Mouse (Mus musculus) embryonic facial prominence, embryonic 13.5 days (tissue): ENCODE results near the gene Yy1. TPM values are rescaled to one million over a fixed set of nuclear protein-coding genes. Genes with fewer than 3 reads are reported as not detected.
A peak's percentile ranks its signal among the peaks of the same experiment; 100 is the strongest.

Source experiments
- ATAC-seq: fragments of 200-750 bp; cut with Nextera tagmentation; 2 replicates; pipeline ENCODE4 v1.8.0; 2017; ENCODE audit warnings: low read depth; ENCODE audit not compliant: insufficient number of reproducible peaks, insufficient read depth, low FRiP score, low TSS enrichment
- H3K27ac ChIP-seq: fragments of 300-500 bp; sonication (generic); 2 replicates; pipeline ENCODE4 v1.5.1; 2015; ENCODE audit warnings: moderate library complexity, mild to moderate bottlenecking, inconsistent platforms
- H3K27me3 ChIP-seq: fragments of 300-500 bp; sonication (generic); 2 replicates; pipeline ENCODE4 v1.6.1; 2015; ENCODE audit warnings: mild to moderate bottlenecking, inconsistent platforms
- H3K36me3 ChIP-seq: fragments of 300-500 bp; sonication (generic); 2 replicates; pipeline ENCODE4 v1.6.1; 2015; ENCODE audit warnings: mild to moderate bottlenecking, inconsistent platforms
- H3K4me1 ChIP-seq: fragments of 300-500 bp; sonication (generic); 2 replicates; pipeline ENCODE4 v1.6.1; 2015; ENCODE audit warnings: inconsistent platforms
- H3K4me2 ChIP-seq: fragments of 300-500 bp; sonication (generic); 2 replicates; pipeline ENCODE4 v1.6.1; 2015; ENCODE audit warnings: moderate library complexity, mild to moderate bottlenecking, inconsistent platforms
- H3K4me3 ChIP-seq: fragments of 300-500 bp; sonication (generic); 2 replicates; pipeline ENCODE4 v1.5.1; 2015; ENCODE audit warnings: mild to moderate bottlenecking, inconsistent platforms
- H3K9ac ChIP-seq: fragments of 300-500 bp; sonication (generic); 2 replicates; pipeline ENCODE4 v1.6.1; 2015; ENCODE audit warnings: mild to moderate bottlenecking, inconsistent platforms
- H3K9me3 ChIP-seq: fragments of 300-500 bp; sonication (generic); 2 replicates; pipeline ENCODE4 v1.6.1; 2016; ENCODE audit warnings: inconsistent platforms
- WGBS: fragments of 180-500 bp; shearing (Covaris S2); methylation state at CpG from one replicate; pipeline ENCODE4 v1.1.7; 2015; ENCODE audit warnings: mixed read lengths; 5-methylcytosine and 5-hydroxymethylcytosine counted together
- polyA plus RNA-seq: library from polyadenylated mRNA; unstranded; fragments of >200 nt; fragmentation: Nextera tagmentation; extraction: Ambion mirVana; gene quantifications from 2 replicates; pipeline ENCODE4 v1.2.1, GENCODE M21; 2015

The Yy1 gene
- polyA plus RNA-seq: 18.6 and 21.3 TPM in 2 replicates

GRCm38 (mm10) chr12:108792546-108793452 lies at the start of gene Yy1:
Yy1 (plus strand) TSS chr12:108792973.
- H3K9me3 ChIP-seq: no peaks in the 10 kb centered on the region
- H3K36me3 ChIP-seq: 0 out of 2 replicates have a peak, but pooled peaks cover 3% of the 10 kb centered on the region
- peak within 1 kb of the TSS; percentile 99 for H3K4me3 ChIP-seq
- peak within 1 kb of the TSS; percentile 99 for H3K27ac ChIP-seq
- H3K9ac ChIP-seq: peak within 1 kb of the TSS; percentile 89
- H3K4me1 ChIP-seq: peaks cover 32% of the 10 kb centered on the region
- H3K27me3 ChIP-seq: no peaks in the 10 kb centered on the region
- ATAC-seq: peak; percentile 93
- H3K4me2 ChIP-seq: peak within 1 kb of the TSS; percentile 76
- WGBS: under 1% methylated on average over 93 of the region's 127 CpGs

GRCm38 (mm10) chr12:108745990-108746389 lies 46.8 kb upstream of the Yy1 start:
- ATAC-seq: no peak
- no peak overlapping the region for H3K4me2 ChIP-seq
- H3K27ac ChIP-seq: no peak overlapping the region
- no peaks in the 10 kb centered on the region for H3K4me1 ChIP-seq
- H3K9ac ChIP-seq: no peak overlapping the region
- H3K36me3 ChIP-seq: no peaks in the 10 kb centered on the region
- H3K27me3 ChIP-seq: no peaks in the 10 kb centered on the region
- 0 out of 2 replicates have a peak, but pooled peaks cover 4% of the 10 kb centered on the region for H3K9me3 ChIP-seq
- no peak overlapping the region for H3K4me3 ChIP-seq

GRCm38 (mm10) chr12:108749019-108749418 lies 43.8 kb upstream of the Yy1 start:
- 0 out of 2 replicates have a peak, but pooled peaks cover 4% of the 10 kb centered on the region for H3K9me3 ChIP-seq
- H3K4me3 ChIP-seq: no peak overlapping the region
- ATAC-seq: no peak
- no peaks in the 10 kb centered on the region for H3K27me3 ChIP-seq
- no peaks in the 10 kb centered on the region for H3K4me1 ChIP-seq
- H3K4me2 ChIP-seq: no peak overlapping the region
- H3K9ac ChIP-seq: no peak overlapping the region
- no peak overlapping the region for H3K27ac ChIP-seq
- 59% methylated on average over 6 of the region's 6 CpGs for WGBS
- H3K36me3 ChIP-seq: no peaks in the 10 kb centered on the region

- no peaks in the 10 kb centered on the region for H3K4me1 ChIP-seq
- H3K27ac ChIP-seq: no peak overlapping the region
- H3K9me3 ChIP-seq: 0 out of 2 replicates have a peak, but pooled peaks cover 4% of the 10 kb centered on the region
- no peaks in the 10 kb centered on the region for H3K36me3 ChIP-seq
- no peaks in the 10 kb centered on the region for H3K27me3 ChIP-seq
- 78% methylated on average over 9 of the region's 9 CpGs for WGBS
- no peak overlapping the region for H3K4me3 ChIP-seq
- no peak overlapping the region for H3K4me2 ChIP-seq
- no peak for ATAC-seq
- H3K9ac ChIP-seq: no peak overlapping the region
Measured at GRCm38 (mm10) chr12:108749454-108749853, 43.3 kb upstream of the Yy1 start.

- H3K9me3 ChIP-seq: 0 out of 2 replicates have a peak, but pooled peaks cover 4% of the 10 kb centered on the region
- no peak overlapping the region for H3K27ac ChIP-seq
- H3K9ac ChIP-seq: no peak overlapping the region
- ATAC-seq: no peak
- no peak overlapping the region for H3K4me2 ChIP-seq
- H3K27me3 ChIP-seq: no peaks in the 10 kb centered on the region
- 49% methylated on average over 3 of the region's 3 CpGs for WGBS
- H3K4me1 ChIP-seq: no peaks in the 10 kb centered on the region
- no peak overlapping the region for H3K4me3 ChIP-seq
- H3K36me3 ChIP-seq: no peaks in the 10 kb centered on the region
Measured at GRCm38 (mm10) chr12:108750226-108750625, 42.5 kb upstream of the Yy1 start.

- no peaks in the 10 kb centered on the region for H3K36me3 ChIP-seq
- no peak for ATAC-seq
- 0 out of 2 replicates have a peak, but pooled peaks cover 4% of the 10 kb centered on the region for H3K9me3 ChIP-seq
- 50% methylated on average over 9 of the region's 9 CpGs for WGBS
- no peak overlapping the region for H3K27ac ChIP-seq
- no peak overlapping the region for H3K4me3 ChIP-seq
- H3K4me2 ChIP-seq: no peak overlapping the region
- no peaks in the 10 kb centered on the region for H3K4me1 ChIP-seq
- no peaks in the 10 kb centered on the region for H3K27me3 ChIP-seq
- no peak overlapping the region for H3K9ac ChIP-seq
Measured at GRCm38 (mm10) chr12:108751790-108752189, 41.0 kb upstream of the Yy1 start.

GRCm38 (mm10) chr12:108755141-108755540 lies 37.6 kb upstream of the Yy1 start:
- 84% methylated on average over 21 of the region's 21 CpGs for WGBS
- Histone ChIP-seq H3K27ac (no peak overlapping the region), H3K4me1 (peaks cover 5% of the 10 kb centered on the region; the same call in 1 of the 2 replicates), H3K36me3 (no peaks in the 10 kb centered on the region), H3K9ac (no peak overlapping the region), H3K4me3 (no peak overlapping the region), H3K9me3 (no peaks in the 10 kb centered on the region), H3K27me3 (no peaks in the 10 kb centered on the region), H3K4me2 (no peak overlapping the region)
- no peak for ATAC-seq

- peaks cover 5% of the 10 kb centered on the region; the same call in 1 of the 2 replicates for H3K4me1 ChIP-seq
- H3K27me3 ChIP-seq: no peaks in the 10 kb centered on the region
- H3K9me3 ChIP-seq: no peaks in the 10 kb centered on the region
- WGBS: 92% methylated on average over 10 of the region's 10 CpGs
- no peak for ATAC-seq
- H3K36me3 ChIP-seq: no peaks in the 10 kb centered on the region
- H3K27ac ChIP-seq: no peak overlapping the region
- no peak overlapping the region for H3K4me3 ChIP-seq
- no peak overlapping the region for H3K9ac ChIP-seq
- no peak overlapping the region for H3K4me2 ChIP-seq
Measured at GRCm38 (mm10) chr12:108756611-108757010, 36.2 kb upstream of the Yy1 start.

- no peaks in the 10 kb centered on the region for H3K27me3 ChIP-seq
- H3K9ac ChIP-seq: peak overlapping the region; percentile 81
- H3K27ac ChIP-seq: 0 out of 2 replicates have a peak overlapping the region, but pooled peaks have one; percentile 11
- WGBS: under 1% methylated on average over 41 of the region's 41 CpGs
- peak overlapping the region; percentile 77 for H3K4me2 ChIP-seq
- H3K36me3 ChIP-seq: no peaks in the 10 kb centered on the region
- ATAC-seq: peak; percentile 98
- peak overlapping the region; percentile 67 for H3K4me3 ChIP-seq
- H3K9me3 ChIP-seq: no peaks in the 10 kb centered on the region
- peaks cover 5% of the 10 kb centered on the region; the same call in 1 of the 2 replicates for H3K4me1 ChIP-seq
Measured at GRCm38 (mm10) chr12:108757717-108758257, 35.0 kb upstream of the Yy1 start.

- no peaks in the 10 kb centered on the region for H3K9me3 ChIP-seq
- peak overlapping the region; percentile 67 for H3K4me3 ChIP-seq
- no peak overlapping the region for H3K27ac ChIP-seq
- ATAC-seq: no peak
- peaks cover 5% of the 10 kb centered on the region; the same call in 1 of the 2 replicates for H3K4me1 ChIP-seq
- H3K4me2 ChIP-seq: peak overlapping the region; percentile 77
- no peaks in the 10 kb centered on the region for H3K36me3 ChIP-seq
- peak overlapping the region; percentile 81; the same call in 1 of the 2 replicates for H3K9ac ChIP-seq
- no peaks in the 10 kb centered on the region for H3K27me3 ChIP-seq
- WGBS: 68% methylated on average over 8 of the region's 8 CpGs
Measured at GRCm38 (mm10) chr12:108758273-108758672, 34.5 kb upstream of the Yy1 start.

GRCm38 (mm10) chr12:108758682-108759081 lies 34.1 kb upstream of the Yy1 start:
- Histone ChIP-seq H3K4me3 (no peak overlapping the region), H3K27me3 (no peaks in the 10 kb centered on the region), H3K9ac (no peak overlapping the region), H3K4me2 (0 out of 2 replicates have a peak overlapping the region, but pooled peaks have one; percentile 77), H3K9me3 (no peaks in the 10 kb centered on the region), H3K27ac (no peak overlapping the region), H3K36me3 (no peaks in the 10 kb centered on the region), H3K4me1 (peaks cover 5% of the 10 kb centered on the region; the same call in 1 of the 2 replicates)
- WGBS: 82% methylated on average over 13 of the region's 13 CpGs
- no peak for ATAC-seq
